Mouse (Mus musculus): ENCODE data around the gene Frrs1l. TPM values are rescaled to one million over a fixed set of nuclear protein-coding genes. Genes with fewer than 3 reads are reported as not detected.

Frrs1l gene
- polyA plus RNA-seq, 1 experiment from 2014 or later = 23.8 TPM

- H3K4me2 ChIP-seq (ENCODE audit: low read length) = no peak overlapping the region
- H3K4me1 ChIP-seq (ENCODE audit: control insufficient read depth, insufficient read depth, low read length) = no peaks in the 10 kb centered on the region
- no peak overlapping the region for H3K4me3 ChIP-seq (ENCODE audit: low read depth, low read length)
- H3K9me3 ChIP-seq (replicated peaks; ENCODE audit: control insufficient read depth, low read length, poor library complexity, severe bottlenecking) = no peaks in the 10 kb centered on the region
- ATAC-seq = no peak
- WGBS = no CpG with 5 or more reads among the region's 1 CpGs
- H3K27me3 ChIP-seq (ENCODE audit: control insufficient read depth, insufficient read depth, low read depth, low read length) = no peaks in the 10 kb centered on the region
- 0 out of 2 replicates have a peak, but pooled peaks cover 2% of the 10 kb centered on the region for H3K36me3 ChIP-seq (ENCODE audit: control insufficient read depth, insufficient read depth, low read length)
- H3K9ac ChIP-seq (ENCODE audit: low read depth, low read length) = no peak overlapping the region
- H3K27ac ChIP-seq (ENCODE audit: low read length) = no peak overlapping the region
Measured at GRCm38 (mm10) chr4:56935327-56935726, 54.9 kb downstream of the Frrs1l start.

GRCm38 (mm10) chr4:56933154-56933553 lies 57.0 kb downstream of the Frrs1l start:
- Histone ChIP-seq H3K36me3 (ENCODE audit: control insufficient read depth, insufficient read depth, low read length) (0 out of 2 replicates have a peak, but pooled peaks cover 2% of the 10 kb centered on the region), H3K4me3 (ENCODE audit: low read depth, low read length) (no peak overlapping the region), H3K27ac (ENCODE audit: low read length) (no peak overlapping the region), H3K9ac (ENCODE audit: low read depth, low read length) (no peak overlapping the region), H3K9me3 (replicated peaks; ENCODE audit: control insufficient read depth, low read length, poor library complexity, severe bottlenecking) (no peaks in the 10 kb centered on the region), H3K4me2 (ENCODE audit: low read length) (no peak overlapping the region), H3K27me3 (ENCODE audit: control insufficient read depth, insufficient read depth, low read depth, low read length) (no peaks in the 10 kb centered on the region), H3K4me1 (ENCODE audit: control insufficient read depth, insufficient read depth, low read length) (no peaks in the 10 kb centered on the region)
- no peak for ATAC-seq
- WGBS = 98% methylated on average over 4 of the region's 4 CpGs

GRCm38 (mm10) chr4:56932096-56932495 lies 58.1 kb downstream of the Frrs1l start:
- no peak for ATAC-seq
- Histone ChIP-seq H3K9me3 (replicated peaks; ENCODE audit: control insufficient read depth, low read length, poor library complexity, severe bottlenecking) (no peaks in the 10 kb centered on the region), H3K27ac (ENCODE audit: low read length) (no peak overlapping the region), H3K4me3 (ENCODE audit: low read depth, low read length) (no peak overlapping the region), H3K4me2 (ENCODE audit: low read length) (no peak overlapping the region), H3K27me3 (ENCODE audit: control insufficient read depth, insufficient read depth, low read depth, low read length) (no peaks in the 10 kb centered on the region), H3K9ac (ENCODE audit: low read depth, low read length) (no peak overlapping the region), H3K4me1 (ENCODE audit: control insufficient read depth, insufficient read depth, low read length) (no peaks in the 10 kb centered on the region), H3K36me3 (ENCODE audit: control insufficient read depth, insufficient read depth, low read length) (0 out of 2 replicates have a peak, but pooled peaks cover 2% of the 10 kb centered on the region)
- 44% methylated on average over 7 of the region's 7 CpGs for WGBS

- no peaks in the 10 kb centered on the region for H3K27me3 ChIP-seq (ENCODE audit: control insufficient read depth, insufficient read depth, low read depth, low read length)
- peaks cover 5% of the 10 kb centered on the region for H3K36me3 ChIP-seq (ENCODE audit: control insufficient read depth, insufficient read depth, low read length)
- H3K9ac ChIP-seq (ENCODE audit: low read depth, low read length) = no peak overlapping the region
- no peak overlapping the region for H3K27ac ChIP-seq (ENCODE audit: low read length)
- no peaks in the 10 kb centered on the region for H3K9me3 ChIP-seq (replicated peaks; ENCODE audit: control insufficient read depth, low read length, poor library complexity, severe bottlenecking)
- H3K4me2 ChIP-seq (ENCODE audit: low read length) = no peak overlapping the region
- 86% methylated on average over 4 of the region's 4 CpGs for WGBS
- no peak for ATAC-seq
- H3K4me3 ChIP-seq (ENCODE audit: low read depth, low read length) = no peak overlapping the region
- no peaks in the 10 kb centered on the region for H3K4me1 ChIP-seq (ENCODE audit: control insufficient read depth, insufficient read depth, low read length)
Measured at GRCm38 (mm10) chr4:56930312-56930711, 59.9 kb downstream of the Frrs1l start.

- WGBS = 86% methylated on average over 4 of the region's 4 CpGs
- H3K4me1 ChIP-seq (ENCODE audit: control insufficient read depth, insufficient read depth, low read length) = no peaks in the 10 kb centered on the region
- no peak overlapping the region for H3K4me3 ChIP-seq (ENCODE audit: low read depth, low read length)
- no peak overlapping the region for H3K9ac ChIP-seq (ENCODE audit: low read depth, low read length)
- no peak overlapping the region for H3K27ac ChIP-seq (ENCODE audit: low read length)
- no peaks in the 10 kb centered on the region for H3K9me3 ChIP-seq (replicated peaks; ENCODE audit: control insufficient read depth, low read length, poor library complexity, severe bottlenecking)
- no peak for ATAC-seq
- peaks cover 18% of the 10 kb centered on the region for H3K36me3 ChIP-seq (ENCODE audit: control insufficient read depth, insufficient read depth, low read length)
- no peak overlapping the region for H3K4me2 ChIP-seq (ENCODE audit: low read length)
- no peaks in the 10 kb centered on the region for H3K27me3 ChIP-seq (ENCODE audit: control insufficient read depth, insufficient read depth, low read depth, low read length)
Measured at GRCm38 (mm10) chr4:56926971-56927370, 63.2 kb downstream of the Frrs1l start.

- H3K36me3 ChIP-seq (ENCODE audit: control insufficient read depth, insufficient read depth, low read length) = peaks cover 20% of the 10 kb centered on the region
- no peak overlapping the region for H3K4me2 ChIP-seq (ENCODE audit: low read length)
- no peaks in the 10 kb centered on the region for H3K27me3 ChIP-seq (ENCODE audit: control insufficient read depth, insufficient read depth, low read depth, low read length)
- no peak overlapping the region for H3K9ac ChIP-seq (ENCODE audit: low read depth, low read length)
- H3K9me3 ChIP-seq (replicated peaks; ENCODE audit: control insufficient read depth, low read length, poor library complexity, severe bottlenecking) = no peaks in the 10 kb centered on the region
- no peak for ATAC-seq
- H3K4me3 ChIP-seq (ENCODE audit: low read depth, low read length) = no peak overlapping the region
- H3K27ac ChIP-seq (ENCODE audit: low read length) = no peak overlapping the region
- no peaks in the 10 kb centered on the region for H3K4me1 ChIP-seq (ENCODE audit: control insufficient read depth, insufficient read depth, low read length)
- 95% methylated on average over 11 of the region's 11 CpGs for WGBS
Measured at GRCm38 (mm10) chr4:56922229-56922628, 68.0 kb downstream of the Frrs1l start.

GRCm38 (mm10) chr4:56915732-56916325 lies 74.4 kb downstream of the Frrs1l start:
- no peaks in the 10 kb centered on the region for H3K4me1 ChIP-seq (ENCODE audit: control insufficient read depth, insufficient read depth, low read length)
- 93% methylated on average over 15 of the region's 15 CpGs for WGBS
- no peak overlapping the region for H3K4me2 ChIP-seq (ENCODE audit: low read length)
- peaks cover 22% of the 10 kb centered on the region for H3K36me3 ChIP-seq (ENCODE audit: control insufficient read depth, insufficient read depth, low read length)
- H3K27ac ChIP-seq (ENCODE audit: low read length) = no peak overlapping the region
- H3K27me3 ChIP-seq (ENCODE audit: control insufficient read depth, insufficient read depth, low read depth, low read length) = no peaks in the 10 kb centered on the region
- no peak for ATAC-seq
- H3K9ac ChIP-seq (ENCODE audit: low read depth, low read length) = no peak overlapping the region
- no peaks in the 10 kb centered on the region for H3K9me3 ChIP-seq (replicated peaks; ENCODE audit: control insufficient read depth, low read length, poor library complexity, severe bottlenecking)
- H3K4me3 ChIP-seq (ENCODE audit: low read depth, low read length) = no peak overlapping the region

- Histone ChIP-seq H3K4me1 (ENCODE audit: control insufficient read depth, insufficient read depth, low read length) (no peaks in the 10 kb centered on the region), H3K4me2 (ENCODE audit: low read length) (no peak overlapping the region), H3K4me3 (ENCODE audit: low read depth, low read length) (no peak overlapping the region), H3K27me3 (ENCODE audit: control insufficient read depth, insufficient read depth, low read depth, low read length) (no peaks in the 10 kb centered on the region), H3K27ac (ENCODE audit: low read length) (no peak overlapping the region), H3K36me3 (ENCODE audit: control insufficient read depth, insufficient read depth, low read length) (peaks cover 25% of the 10 kb centered on the region), H3K9me3 (replicated peaks; ENCODE audit: control insufficient read depth, low read length, poor library complexity, severe bottlenecking) (no peaks in the 10 kb centered on the region), H3K9ac (ENCODE audit: low read depth, low read length) (no peak overlapping the region)
- no peak for ATAC-seq
- 86% methylated on average over 1 of the region's 1 CpGs for WGBS
Measured at GRCm38 (mm10) chr4:56914761-56915160, 75.4 kb downstream of the Frrs1l start.

GRCm38 (mm10) chr4:56914338-56914737 lies 75.9 kb downstream of the Frrs1l start:
- H3K9me3 ChIP-seq (replicated peaks; ENCODE audit: control insufficient read depth, low read length, poor library complexity, severe bottlenecking) = no peaks in the 10 kb centered on the region
- WGBS = 94% methylated on average over 6 of the region's 6 CpGs
- no peaks in the 10 kb centered on the region for H3K27me3 ChIP-seq (ENCODE audit: control insufficient read depth, insufficient read depth, low read depth, low read length)
- H3K4me3 ChIP-seq (ENCODE audit: low read depth, low read length) = no peak overlapping the region
- no peak for ATAC-seq
- peaks cover 25% of the 10 kb centered on the region for H3K36me3 ChIP-seq (ENCODE audit: control insufficient read depth, insufficient read depth, low read length)
- no peaks in the 10 kb centered on the region for H3K4me1 ChIP-seq (ENCODE audit: control insufficient read depth, insufficient read depth, low read length)
- no peak overlapping the region for H3K9ac ChIP-seq (ENCODE audit: low read depth, low read length)
- H3K27ac ChIP-seq (ENCODE audit: low read length) = no peak overlapping the region
- H3K4me2 ChIP-seq (ENCODE audit: low read length) = no peak overlapping the region

All from midbrain, embryonic 16.5 days (tissue).